Mouse (Mus musculus): ENCODE results near the gene Diablo. TPM values are rescaled to one million over a fixed set of nuclear protein-coding genes. Genes with fewer than 3 reads are reported as not detected.

Diablo gene
- total RNA-seq (2021) = 10 to 100 TPM; 27.9 to 29.0 TPM
- long read RNA-seq, experiment 1, transcript Diablo-203 (6 exons, 1,576 nt) = major isoform, 17 of 29 reads
- long read RNA-seq, experiment 1, partial matches to known transcripts = 2 of 29 reads
- long read RNA-seq, experiment 1, other reads (novel, unspliced or antisense) = 5 of 29 reads
- long read RNA-seq, experiment 2, transcript Diablo-203 (6 exons, 1,576 nt) = major isoform, 15 of 23 reads
- long read RNA-seq, experiment 2, partial matches to known transcripts = 2 of 23 reads
- long read RNA-seq, experiment 2, other reads (novel, unspliced or antisense) = 1 of 23 reads

DNA sequence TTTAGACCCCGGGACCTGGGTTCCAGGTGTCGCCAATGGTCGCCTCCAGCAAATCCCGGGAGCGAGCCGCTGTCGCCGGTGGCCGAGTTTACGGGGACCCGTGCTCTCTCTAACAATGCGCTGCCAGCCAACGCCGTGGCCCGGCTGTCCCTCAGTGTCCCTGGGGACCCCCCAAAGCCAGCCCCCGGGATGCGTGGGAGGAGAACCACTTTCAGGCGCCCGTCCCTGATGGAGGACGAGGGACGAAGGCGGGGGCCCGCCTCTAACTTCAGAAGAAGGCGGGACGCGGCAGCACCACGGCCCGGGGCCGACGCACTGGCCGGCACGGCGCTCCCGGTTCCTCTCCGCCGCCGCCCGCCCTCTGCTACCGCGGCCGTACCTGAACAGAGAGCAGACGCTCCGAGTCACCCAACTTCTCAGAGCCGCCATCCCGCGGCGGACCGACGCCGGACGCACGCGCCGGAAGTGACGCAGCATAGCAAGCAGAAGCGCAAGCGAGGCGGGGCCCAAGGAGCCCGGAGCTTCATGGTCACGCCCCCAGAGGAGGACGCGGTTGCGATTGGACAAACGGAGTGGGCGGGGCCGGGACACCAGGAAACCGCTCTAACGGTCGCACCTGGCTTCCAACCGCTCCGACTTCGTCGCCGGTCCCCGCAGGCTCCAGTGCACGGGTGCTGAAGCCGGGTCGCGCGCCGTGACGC is at the start of gene Diablo:
TSS of gene Diablo (minus strand) at position 485 of the 701 bp plus-strand sequence.
- peak; percentile 97 to 98 for DNase-seq (ENCODE audit: extremely low spot score in 1 of 2, low spot score in 2 of 2)
- no peak for TF ChIP-seq CTCF (IDR thresholded peaks at IDR 0.05)
- intact Hi-C loops (cut with DNase I) = no loop called here
- Histone ChIP-seq H3K4me3 (peak within 1 kb of the TSS; percentile 89), H3K27ac (peak within 1 kb of the TSS; percentile 71)

DNA sequence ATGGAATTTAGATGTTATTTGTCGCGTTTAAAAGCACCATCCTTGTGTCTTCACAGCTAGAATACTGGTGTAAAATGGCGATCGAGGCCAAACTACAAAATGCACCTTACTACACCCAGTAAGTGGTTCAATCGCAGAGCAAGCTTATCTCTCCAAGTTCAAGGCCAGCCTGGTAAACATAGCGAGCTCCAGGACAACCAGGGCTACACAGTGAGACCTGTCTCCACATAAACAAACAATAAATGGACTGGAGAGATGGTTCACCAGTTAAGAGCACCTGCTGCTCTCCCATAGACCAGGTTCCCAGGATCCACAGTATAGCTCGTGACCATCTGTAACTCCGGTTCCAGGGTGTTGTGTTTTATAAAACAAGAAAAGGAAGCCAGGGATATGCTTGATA is 49.4 kb upstream of the Diablo start:
- TF ChIP-seq CTCF (IDR thresholded peaks at IDR 0.05) = no peak
- H3K27ac ChIP-seq = no peak overlapping the region; the same call in 1 of the 2 replicates
- intact Hi-C loops (cut with DNase I) = loop anchor here (1.0 to 5.0 kb wide), 2 partner anchors 20 to 34 kb away; no protein-coding TSS in a partner anchor
- H3K4me3 ChIP-seq = peak overlapping the region; percentile 78; the same call in 1 of the 2 replicates
- DNase-seq (ENCODE audit: extremely low spot score in 1 of 2, low spot score in 2 of 2) = no peak

DNA sequence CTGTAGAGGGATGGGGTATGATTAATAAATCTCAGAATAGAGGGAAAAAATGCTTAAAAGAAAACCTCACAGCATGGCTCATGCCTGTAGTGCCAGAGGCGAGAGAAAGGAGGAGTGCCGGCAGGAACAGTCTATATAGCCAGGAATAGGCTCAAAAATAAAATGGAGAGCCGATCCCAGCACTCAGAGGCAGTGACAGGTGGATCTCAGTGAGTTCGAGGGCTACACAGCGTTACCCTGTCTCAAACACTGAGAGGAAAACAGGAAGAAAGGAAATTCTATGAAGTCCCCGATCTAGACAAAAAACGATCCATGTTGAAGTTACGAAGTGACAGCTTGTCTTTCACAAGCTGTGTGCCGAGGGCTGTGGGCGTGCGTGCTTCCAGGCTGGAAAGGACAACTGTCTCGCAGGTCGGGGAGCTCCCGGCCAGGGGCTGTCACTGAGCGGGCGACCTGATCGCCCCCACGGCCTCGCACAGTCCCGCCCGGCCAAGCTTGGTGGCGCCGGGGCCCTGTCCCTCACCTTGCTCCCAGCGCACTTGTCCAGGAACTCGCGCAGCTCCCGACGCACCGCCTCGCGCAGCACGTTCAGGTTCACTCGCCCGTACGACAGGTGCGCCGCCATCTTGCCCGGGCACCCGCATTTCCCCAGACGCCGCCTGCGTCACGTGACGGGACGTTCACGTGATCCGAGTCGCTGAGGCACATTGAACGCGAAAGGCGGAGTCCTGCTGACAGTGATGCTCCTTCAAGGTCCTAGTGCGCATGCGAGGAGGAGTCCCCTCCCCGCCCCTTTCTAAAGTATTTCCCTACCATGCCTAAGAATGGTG is 48.6 kb upstream of the Diablo start, which contains the start of gene Vps33a:
TSS of gene Vps33a (minus strand) at position 682 of the 830 bp plus-strand sequence.
- TF ChIP-seq CTCF (IDR thresholded peaks at IDR 0.05) = peak; percentile 5; the same call in 1 of the 2 replicates

DNA sequence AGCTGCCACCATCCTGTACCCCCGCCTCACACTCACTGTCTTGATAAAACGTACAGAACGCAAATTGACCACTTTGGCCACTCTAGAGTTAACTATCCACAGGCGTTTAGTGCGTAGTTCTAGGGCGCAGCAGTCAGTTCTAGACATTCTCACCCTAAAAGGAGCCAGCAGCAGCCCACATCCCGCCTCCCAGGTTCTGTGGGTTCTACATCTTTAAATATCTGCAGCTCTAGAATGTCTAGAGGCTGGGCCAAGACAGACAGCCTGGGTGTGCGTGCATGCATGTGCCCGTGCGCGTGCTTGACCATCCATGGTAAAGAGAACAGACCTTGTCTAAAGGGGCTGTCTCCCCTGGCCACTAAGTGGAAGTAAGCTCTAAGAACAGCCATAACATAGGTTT is 37.2 kb upstream of the Diablo start:
- peak; percentile 7 to 19 for DNase-seq (ENCODE audit: extremely low spot score in 1 of 2, low spot score in 2 of 2)
- H3K4me3 ChIP-seq = no peak overlapping the region
- no peak for TF ChIP-seq CTCF (IDR thresholded peaks at IDR 0.05)
- H3K27ac ChIP-seq = peak overlapping the region; percentile 24; the same call in 1 of the 2 replicates
- intact Hi-C loops (cut with DNase I) = no loop called here

More for the DNA sequence above, 48.6 kb upstream of the Diablo start, which contains the start of gene Vps33a:
- intact Hi-C loops (cut with DNase I) = loop anchor here (1.0 to 5.0 kb wide), 2 partner anchors 21 to 35 kb away; no protein-coding TSS in a partner anchor
- Histone ChIP-seq H3K27ac (peak within 1 kb of the TSS; percentile 88), H3K4me3 (peak within 1 kb of the TSS; percentile 78)
- peak; percentile 95 to 97 for DNase-seq (ENCODE audit: extremely low spot score in 1 of 2, low spot score in 2 of 2)

DNA sequence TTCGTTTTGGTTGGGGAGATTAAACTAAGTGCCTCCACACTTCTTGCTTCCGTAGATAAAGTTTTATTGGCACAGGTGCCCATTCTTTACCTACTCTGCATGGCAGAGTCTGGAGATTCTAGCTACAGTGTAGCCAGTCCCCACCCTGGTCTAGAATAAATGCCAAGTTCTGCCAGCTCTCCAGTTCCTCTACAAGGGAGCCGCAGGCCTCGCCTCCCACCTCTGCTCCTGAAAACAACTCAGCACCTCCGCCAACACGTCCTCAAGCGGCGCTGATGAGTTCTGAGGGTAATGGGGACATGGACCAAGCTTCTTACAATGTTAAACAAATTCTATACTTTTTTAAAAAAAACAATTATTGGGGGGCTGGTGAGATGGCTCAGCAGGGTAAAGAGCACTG is 35.6 kb upstream of the Diablo start:
- no peak overlapping the region for H3K27ac ChIP-seq
- DNase-seq (ENCODE audit: extremely low spot score in 1 of 2, low spot score in 2 of 2) = peak; percentile 6 to 22
- TF ChIP-seq CTCF (IDR thresholded peaks at IDR 0.05) = no peak
- H3K4me3 ChIP-seq = no peak overlapping the region
- intact Hi-C loops (cut with DNase I) = no loop called here

DNA sequence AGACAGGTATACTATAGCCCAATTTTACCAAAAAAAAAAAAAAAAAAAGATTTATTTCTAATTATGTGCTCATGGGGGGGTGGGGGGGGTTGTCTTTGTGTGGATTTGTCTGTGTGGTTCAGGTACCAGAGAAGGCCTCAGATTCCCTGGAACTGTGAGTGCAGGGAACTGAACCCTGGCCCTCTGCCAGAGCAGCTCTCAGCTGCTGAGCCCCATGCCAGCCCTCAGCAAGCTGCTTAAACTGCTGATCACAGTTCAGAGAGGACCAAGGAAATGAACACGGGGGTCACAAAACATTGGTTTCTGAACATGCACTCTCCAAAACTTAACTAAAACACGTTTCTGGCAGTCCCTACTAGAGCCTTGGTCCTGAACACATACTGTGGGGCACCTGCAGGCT is 32.5 kb upstream of the Diablo start:
- peak; percentile 20 to 40 for DNase-seq (ENCODE audit: extremely low spot score in 1 of 2, low spot score in 2 of 2)
- Histone ChIP-seq H3K27ac (0 out of 2 replicates have a peak overlapping the region, but pooled peaks have one; percentile 50), H3K4me3 (no peak overlapping the region)
- intact Hi-C loops (cut with DNase I) = no loop called here
- TF ChIP-seq CTCF (IDR thresholded peaks at IDR 0.05) = no peak

DNA sequence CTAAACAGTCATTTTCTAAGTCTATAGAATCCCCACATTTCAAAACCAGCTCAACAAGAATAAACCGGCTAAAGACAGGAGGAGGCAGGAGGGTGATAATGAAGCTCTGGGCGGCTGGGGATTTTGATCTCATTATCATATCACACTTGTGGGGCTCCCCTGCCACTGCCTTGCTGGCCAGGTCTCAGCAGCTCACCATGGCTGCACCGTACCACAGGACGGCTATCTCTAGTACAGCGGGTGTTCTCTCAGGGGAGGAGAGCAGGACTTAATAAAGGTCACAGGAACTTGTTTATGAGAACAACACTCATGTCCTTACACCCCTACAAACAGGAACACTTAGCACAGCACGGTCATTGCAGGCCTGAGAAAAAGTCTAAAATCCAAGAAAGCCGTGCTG is 31.7 kb upstream of the Diablo start:
- DNase-seq (ENCODE audit: extremely low spot score in 1 of 2, low spot score in 2 of 2) = peak; percentile 2 to 8
- no peak for TF ChIP-seq CTCF (IDR thresholded peaks at IDR 0.05)
- no peak overlapping the region for H3K27ac ChIP-seq
- no peak overlapping the region for H3K4me3 ChIP-seq
- intact Hi-C loops (cut with DNase I) = no loop called here

DNA sequence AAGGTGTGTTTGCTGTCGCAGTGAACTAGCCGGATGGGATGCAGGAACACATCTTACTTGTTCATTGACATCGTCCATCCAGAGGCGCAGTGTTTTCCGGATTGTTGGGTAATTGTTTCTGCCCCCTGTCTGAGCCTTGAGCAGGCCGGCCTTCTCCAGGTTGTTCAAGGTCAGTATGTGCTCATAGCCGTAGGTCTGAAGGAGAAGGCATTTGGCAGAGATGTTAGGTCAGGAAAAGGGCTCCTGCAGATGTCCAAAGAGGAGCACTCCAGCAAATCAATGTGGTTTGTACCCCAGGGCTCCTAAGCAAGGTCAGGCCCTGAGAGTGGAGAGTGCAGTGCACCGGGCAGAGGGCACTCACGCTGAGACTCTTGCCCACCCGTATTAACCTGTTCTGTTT is 9.8 kb upstream of the Diablo start:
- TF ChIP-seq CTCF (IDR thresholded peaks at IDR 0.05) = no peak
- Histone ChIP-seq H3K4me3 (no peak overlapping the region), H3K27ac (no peak overlapping the region)
- intact Hi-C loops (cut with DNase I) = no loop called here
- DNase-seq (ENCODE audit: extremely low spot score in 1 of 2, low spot score in 2 of 2) = peak; percentile 5

DNA sequence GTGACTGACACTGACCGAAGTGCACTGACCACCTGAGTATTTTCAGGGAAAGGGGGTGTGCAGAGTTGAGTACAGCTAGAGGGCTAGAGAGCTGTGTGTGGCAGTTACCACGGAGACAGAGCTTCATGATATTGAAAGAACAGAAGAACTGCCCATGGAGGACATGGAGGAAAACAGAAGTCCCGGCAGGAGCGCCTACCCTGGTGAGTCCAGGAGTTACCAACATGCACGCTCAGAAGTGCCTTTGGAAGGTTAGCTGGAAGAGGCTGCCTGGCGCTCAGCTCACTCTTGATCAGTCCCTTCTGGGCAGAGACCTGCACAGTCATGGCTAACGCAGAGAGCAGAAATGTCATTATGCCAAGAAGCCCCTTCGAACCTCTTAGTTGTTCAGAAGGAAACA is 6.1 kb upstream of the Diablo start:
- peak; percentile 6 to 8 for DNase-seq (ENCODE audit: extremely low spot score in 1 of 2, low spot score in 2 of 2)
- Histone ChIP-seq H3K27ac (no peak overlapping the region), H3K4me3 (no peak overlapping the region)
- intact Hi-C loops (cut with DNase I) = no loop called here
- no peak for TF ChIP-seq CTCF (IDR thresholded peaks at IDR 0.05)

DNA sequence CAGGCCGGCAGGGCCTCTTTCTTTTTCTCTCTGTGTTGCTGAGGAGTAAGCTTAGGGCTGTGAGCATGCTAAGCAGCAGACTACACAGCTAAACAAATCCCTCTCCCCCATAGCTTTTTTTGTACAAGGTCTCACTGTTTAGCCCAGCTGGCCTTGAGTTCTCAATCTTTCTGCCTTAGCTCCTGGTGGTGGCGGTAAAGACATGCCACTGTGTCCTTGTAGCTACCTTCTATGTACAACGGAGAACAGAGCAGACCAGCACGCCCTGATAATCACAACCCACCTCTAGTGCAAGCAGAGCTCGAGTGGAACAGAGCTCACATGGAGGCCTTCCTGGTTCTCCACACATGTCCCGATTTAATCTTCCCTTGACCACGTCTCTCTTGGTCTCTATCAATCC is 4.7 kb upstream of the Diablo start:
- peak; percentile 6 for DNase-seq (ENCODE audit: extremely low spot score in 1 of 2, low spot score in 2 of 2)
- intact Hi-C loops (cut with DNase I) = no loop called here
- TF ChIP-seq CTCF (IDR thresholded peaks at IDR 0.05) = no peak; the same call in none of the 2 replicates
- no peak overlapping the region for H3K4me3 ChIP-seq
- no peak overlapping the region for H3K27ac ChIP-seq

DNA sequence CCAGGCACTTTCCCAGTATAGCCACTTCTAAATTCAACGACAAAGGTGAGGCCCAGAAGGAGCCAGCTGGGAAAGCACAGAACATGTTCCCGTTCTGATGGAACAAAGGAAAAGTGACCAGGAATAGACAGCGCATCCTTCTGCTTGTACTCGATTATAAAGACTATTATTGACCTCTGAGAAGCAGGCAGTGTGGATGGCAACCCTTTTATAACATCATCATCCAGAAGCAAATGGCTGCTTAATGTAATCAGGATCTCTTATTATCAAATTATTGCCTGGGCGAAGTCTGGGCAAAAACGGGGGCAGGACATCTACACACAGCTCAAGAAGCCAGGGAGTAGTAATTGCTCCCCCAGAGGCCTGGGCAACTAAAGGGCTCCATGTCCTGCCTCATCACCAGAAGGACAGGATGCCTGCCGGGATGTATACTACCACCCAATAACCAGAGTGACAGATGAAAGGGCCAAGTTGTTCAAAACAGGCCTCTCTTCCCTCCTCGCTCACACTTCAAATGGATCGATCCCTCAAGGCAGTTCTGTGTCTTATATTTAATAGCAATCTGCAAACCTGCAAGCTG is 2.0 kb upstream of the Diablo start:
- no peak overlapping the region for H3K4me3 ChIP-seq
- no peak overlapping the region for H3K27ac ChIP-seq
- peak in 1 of 2 experiments; percentile 6 for DNase-seq (ENCODE audit: extremely low spot score in 1 of 2, low spot score in 2 of 2)
- intact Hi-C loops (cut with DNase I) = loop anchor here (2.0 kb wide), 1 partner anchor 85 kb away; no protein-coding TSS in a partner anchor
- TF ChIP-seq CTCF (IDR thresholded peaks at IDR 0.05) = no peak
